Mouse (Mus musculus): Measurements from ENCODE around the gene D7Ertd443e. TPM values are rescaled to one million over a fixed set of nuclear protein-coding genes. Genes with fewer than 3 reads are reported as not detected.

Gene D7Ertd443e
- total RNA-seq, 2 experiments from 2014 or later = not detected

DNA sequence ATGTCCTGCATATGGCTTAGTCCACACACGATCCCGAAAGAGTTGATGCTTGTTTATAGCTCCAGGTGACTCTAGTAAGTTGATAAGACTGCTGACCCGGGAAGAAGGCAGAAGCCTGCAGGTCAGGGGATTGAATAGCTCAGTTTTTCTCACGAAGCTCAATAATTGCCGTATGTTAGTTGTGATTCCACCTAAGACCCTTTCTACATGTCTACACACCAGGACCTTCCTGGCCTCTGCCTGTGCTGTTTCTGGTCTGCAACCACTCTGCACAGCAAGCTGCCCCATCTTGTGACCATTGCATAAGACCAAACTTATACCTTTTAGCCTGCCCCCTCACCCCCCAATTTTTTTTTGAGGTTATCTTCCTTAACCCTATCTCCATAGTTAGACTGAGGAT is 96.3 kb downstream of the D7Ertd443e start:
- DNase-seq = no peak

DNA sequence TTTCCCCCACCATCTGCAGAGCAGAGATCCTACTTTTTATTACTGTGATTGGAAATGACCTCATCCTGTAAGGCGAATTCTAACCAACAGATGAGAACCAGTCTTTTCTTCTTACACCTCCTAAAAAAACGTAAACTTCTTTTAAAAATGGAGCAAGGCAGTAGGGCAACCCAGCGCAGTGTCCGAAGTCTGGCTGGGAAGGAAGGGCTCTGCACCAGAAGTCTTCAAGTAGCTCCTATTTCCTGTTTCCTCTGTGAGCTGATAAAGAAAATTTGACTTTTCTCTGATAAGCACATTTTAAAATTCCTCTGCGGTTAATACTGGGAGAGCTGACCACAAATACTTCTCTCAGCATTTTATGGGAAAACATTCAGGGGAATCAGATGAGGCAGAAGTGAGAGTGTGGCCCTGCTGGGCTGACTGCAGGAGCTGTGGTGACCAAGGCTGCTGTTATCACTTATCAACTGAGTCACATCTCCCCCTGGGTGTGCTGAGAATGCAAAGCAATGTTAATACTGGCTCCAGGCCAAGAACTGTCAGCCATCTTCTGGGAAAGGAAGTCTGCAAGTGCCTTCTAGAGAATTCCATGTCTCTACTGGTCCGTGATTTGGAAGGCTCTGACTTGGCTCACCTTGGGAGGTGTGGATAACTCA is 97.8 kb downstream of the D7Ertd443e start:
- no peak for DNase-seq

DNA sequence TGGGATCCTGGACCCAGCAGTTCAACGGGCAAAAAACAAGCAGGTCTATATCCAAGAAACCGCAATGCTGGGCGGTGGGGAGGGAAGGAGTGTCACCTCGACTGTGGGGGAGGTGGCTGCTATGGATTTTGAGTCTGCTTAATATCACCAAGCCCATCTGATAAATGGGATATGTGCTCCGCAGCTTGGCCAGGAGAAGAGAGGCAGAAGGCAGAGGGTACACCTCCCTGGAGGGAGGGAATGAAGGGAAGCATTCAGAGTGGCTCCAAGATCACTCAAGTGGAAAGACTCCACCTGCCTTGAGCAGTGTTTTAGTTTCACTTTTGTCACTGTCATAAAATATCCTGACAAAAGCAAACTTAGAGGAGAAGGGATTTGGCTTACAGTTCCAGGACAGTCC is 112.5 kb downstream of the D7Ertd443e start:
- no peak for DNase-seq

- no peak for DNase-seq
These were observed 113.0 kb downstream of the D7Ertd443e start for GRCm38 (mm10) chr7:134272421-134272820.

DNA sequence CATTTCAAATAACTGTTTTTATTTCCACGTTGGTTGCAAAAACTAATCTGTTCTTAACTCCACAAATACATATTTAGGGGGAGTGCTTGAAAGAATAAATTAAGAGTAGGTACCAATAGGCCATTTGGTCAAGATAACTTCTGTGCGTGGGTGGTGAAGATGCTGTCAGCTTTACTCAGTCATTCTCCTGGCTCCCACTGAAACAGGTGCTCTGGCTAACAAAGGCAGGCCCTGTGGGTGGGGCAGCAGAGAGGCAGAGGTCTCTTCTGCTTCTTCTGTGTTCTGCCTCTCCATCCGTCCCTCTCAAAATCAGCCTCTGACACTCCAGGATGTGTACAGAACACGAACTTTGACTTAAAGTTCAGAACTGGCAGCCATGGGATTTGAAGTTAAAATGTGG is 119.7 kb downstream of the D7Ertd443e start:
- DNase-seq = no peak

DNA sequence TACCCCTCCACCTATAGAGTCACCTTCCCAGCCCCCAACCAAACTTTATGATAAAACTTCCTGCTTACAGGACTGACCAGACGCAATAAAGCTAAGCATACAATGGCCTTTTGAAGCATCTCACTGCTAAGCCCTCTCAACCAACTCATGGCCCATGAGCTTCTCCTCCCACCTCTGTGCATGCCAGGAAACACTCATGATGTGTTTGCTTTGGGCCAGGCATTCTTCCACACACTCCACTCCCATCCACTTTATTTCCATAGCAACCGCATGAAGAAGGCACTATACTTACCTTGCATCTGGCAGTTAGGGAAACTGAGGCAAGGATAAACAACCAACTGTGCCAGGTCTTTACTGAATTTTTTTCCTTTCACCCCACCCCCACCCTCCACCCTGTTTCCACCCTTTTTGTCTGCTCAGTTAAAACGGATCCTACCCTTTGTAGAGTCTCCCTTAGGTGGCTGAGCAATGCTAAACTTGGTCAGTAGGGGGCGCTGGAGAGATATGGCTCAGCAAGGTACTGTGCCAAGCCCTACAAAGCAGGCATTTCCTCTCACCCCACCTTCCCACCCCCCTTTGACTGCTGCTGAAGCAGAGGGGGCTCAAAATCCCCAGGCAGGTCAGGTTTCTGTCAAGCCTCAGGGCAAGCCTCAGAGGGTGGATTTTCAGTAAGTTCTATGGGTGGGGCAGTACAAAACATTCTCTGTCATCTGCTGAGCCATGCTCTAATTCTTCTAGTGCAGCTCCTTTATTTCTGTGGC is 122.1 kb downstream of the D7Ertd443e start:
- no peak for DNase-seq

- peak; percentile 46 for DNase-seq
These were observed 124.3 kb downstream of the D7Ertd443e start for GRCm38 (mm10) chr7:134261003-134261701.

DNA sequence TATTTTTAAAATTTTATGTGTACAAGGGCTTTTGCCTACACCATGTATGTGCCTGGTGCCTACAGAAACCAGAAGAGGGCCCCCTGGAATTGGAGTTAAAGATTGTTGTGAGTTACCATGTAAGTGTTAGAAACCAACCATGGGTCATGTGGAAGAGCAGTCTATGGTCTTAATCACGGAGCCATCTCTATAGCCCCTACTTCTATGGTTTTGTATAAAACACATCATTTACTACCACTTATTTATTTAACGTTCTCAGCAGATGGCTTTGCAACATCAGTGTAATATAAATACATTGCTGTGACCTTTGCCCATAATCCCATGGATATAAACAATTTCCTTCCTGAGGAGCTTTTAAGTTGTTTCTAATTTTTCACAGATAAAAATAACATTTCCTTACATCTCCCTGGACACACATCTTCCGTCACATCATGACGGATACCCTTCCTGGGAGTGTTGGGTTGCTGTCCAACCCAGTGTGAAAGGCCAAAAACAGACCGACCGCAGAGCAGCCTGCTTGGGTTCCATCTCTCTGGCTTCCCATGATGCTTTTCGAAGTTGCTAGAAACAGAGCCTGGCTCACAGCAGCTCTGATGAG is 135.1 kb downstream of the D7Ertd443e start:
- DNase-seq = no peak

DNA sequence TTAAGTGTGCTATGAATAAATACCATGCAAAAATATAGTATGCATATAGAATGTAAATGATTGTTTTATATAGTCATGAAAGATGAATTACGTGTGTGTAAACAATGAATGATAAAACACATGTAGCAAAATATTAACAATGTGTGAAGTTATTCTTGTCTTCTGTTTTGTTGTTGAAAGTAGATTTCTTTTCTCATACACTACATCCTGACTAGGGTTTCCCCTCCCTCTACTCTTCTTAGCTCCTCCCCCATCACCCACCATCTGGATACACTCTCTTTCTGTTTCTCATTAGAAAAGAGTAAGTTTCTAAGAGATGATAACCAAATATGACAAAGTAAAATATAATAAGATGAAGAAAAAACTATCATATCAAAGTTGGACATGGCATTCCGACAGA is 137.4 kb downstream of the D7Ertd443e start:
- DNase-seq = no peak

DNA sequence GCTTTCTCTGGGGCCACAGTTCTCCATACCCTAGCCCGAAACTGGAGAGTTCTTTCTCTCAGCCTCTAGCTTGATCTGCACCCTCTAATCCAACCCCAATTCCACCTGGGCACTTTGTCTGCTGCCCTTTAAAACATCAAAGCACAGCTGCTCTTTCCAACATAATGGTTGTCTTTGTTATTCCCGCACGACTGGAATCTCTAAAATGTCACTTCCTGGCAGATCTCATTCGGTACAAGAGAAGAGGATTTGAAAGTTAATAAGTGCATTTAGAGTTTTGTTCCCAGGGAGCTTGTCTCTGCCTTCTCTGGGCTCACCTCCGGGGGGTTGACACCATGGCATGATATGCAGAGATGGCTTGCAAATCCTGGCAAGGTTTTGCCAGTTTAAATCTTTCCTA is 138.8 kb downstream of the D7Ertd443e start:
- DNase-seq = no peak

DNA sequence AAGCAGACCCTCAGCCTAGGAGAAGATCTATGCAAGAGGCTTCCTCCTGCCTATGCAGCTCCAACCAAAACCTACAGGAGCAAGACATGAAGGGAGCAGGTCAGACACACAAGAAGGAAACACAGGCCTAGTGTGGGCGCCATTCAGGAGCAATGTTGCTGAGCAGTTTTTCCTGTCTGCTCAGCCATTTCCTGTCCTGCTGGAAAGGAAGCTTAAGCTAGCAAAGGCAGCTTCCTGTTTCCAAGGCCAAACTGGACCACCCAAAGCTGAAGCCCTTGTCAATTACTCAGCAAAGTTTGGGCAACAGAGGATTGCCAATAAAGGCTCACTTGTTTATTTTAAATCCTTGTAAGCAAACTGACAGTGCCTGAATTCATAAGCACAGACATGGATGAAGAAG is 142.7 kb downstream of the D7Ertd443e start:
- no peak for DNase-seq

DNA sequence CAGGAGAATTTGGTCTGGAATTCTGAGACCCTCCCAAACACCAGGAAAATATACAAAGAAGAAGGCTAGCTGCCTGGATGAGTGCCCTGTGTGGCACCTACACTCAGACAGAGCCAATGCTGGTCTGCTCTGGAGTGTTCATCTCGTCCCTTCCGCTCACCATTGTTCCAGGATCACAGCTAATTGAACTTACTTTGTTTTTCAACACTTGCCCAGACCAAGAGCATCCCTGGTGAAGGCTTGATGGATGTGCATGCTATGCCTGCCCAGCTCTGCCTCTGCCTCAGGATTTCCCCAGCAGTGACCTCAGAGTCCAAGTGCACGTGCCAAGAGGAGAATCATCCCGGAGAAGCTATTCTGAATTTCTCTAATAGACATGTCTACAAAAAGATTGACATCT is 144.2 kb downstream of the D7Ertd443e start:
- no peak for DNase-seq

GRCm38 (mm10) chr7:134240579-134240978 is 144.9 kb downstream of the D7Ertd443e start:
- no peak for DNase-seq

DNA sequence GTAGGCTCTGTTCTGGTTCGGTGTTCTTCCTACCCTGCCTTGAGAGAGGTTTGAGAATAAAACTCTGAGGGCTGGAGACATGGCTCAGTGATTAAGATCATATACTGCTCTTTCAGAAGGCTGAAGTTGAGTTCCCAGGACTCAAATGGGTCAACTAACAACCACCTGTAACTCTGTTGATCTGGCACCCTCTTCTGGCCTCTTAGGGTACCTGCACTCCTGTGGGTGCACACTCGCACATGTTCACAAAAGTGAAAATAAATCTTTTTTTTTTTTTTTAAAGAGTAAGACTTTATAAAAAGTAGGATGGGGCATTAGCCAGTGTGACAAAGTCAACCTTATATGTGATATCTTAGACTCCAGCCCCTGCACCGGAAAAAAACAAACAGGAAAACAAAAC is 146.6 kb downstream of the D7Ertd443e start:
- no peak for DNase-seq

DNA sequence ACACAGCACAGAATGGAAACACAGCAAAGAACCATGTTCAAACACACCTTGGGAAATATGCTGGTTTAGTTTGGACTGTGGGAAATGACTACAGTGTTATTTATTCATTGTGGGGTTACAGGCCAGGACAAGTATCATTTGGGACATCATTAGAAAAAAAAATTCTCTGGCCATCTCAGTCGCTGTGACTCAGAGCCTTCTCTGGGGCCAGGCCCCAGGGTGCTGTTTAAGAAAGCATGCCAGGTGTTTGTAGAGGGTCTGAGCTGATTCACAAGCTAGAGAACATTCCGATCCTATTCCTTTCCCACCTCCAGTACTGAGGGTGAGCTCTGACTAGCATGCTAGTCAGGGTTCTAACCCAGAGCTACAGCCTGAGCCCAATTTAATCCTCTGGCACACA is 148.1 kb downstream of the D7Ertd443e start:
- peak; percentile 23 for DNase-seq

- no peak for DNase-seq
These were observed 148.7 kb downstream of the D7Ertd443e start for GRCm38 (mm10) chr7:134236727-134237126.

- no peak for DNase-seq
These were observed 149.9 kb downstream of the D7Ertd443e start for GRCm38 (mm10) chr7:134235552-134235951.

GRCm38 (mm10) chr7:134231378-134232346 is 153.8 kb downstream of the D7Ertd443e start, which contains the start of gene Adam12:
TSS of gene Adam12 (minus strand) at chr7:134232146.
- no peak for DNase-seq

DNA sequence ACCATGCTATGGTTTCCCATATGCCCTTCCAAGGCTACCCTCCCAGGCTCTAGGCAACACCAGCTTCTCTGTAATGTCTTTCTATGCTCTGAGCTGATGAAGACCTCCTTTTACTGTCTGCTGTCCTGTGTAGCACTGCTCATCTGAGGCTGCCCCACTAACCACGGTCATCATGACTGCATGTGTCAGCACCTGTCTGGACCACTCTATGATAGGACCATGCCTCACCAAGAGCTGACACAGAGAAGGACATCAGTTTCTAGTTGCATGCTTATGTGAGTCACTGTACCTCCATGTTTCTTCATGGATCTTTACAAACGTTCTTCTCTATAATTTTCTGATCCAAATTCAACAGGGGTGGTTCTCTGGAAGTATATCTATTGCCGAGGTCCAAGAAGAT is 154.8 kb downstream of the D7Ertd443e start:
- no peak for DNase-seq

DNA sequence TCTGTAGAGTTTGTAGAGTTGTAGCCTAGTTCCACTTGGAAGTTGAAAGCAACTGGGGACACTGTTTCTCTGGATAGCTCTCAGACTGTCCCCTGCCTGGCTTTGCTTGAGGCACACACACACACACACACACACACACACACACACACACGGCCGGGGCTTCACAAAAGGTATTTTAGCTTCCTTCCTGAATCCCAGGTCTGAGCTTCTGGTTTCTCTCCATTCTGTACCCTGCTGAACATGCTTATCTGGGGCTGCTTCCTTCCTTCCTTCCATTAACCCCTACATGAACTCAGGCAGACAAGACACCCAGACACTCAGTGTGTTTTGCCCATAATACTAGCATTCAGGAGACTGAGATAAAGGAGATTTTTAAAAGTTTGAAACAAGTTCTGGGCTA is 155.6 kb downstream of the D7Ertd443e start:
- DNase-seq = no peak

GRCm38 (mm10) chr7:134227773-134228455 is 157.5 kb downstream of the D7Ertd443e start:
- DNase-seq = no peak
